Mouse (Mus musculus): ENCODE results near the gene Aftph.
"Not testable (repeated sequence)": the region's sequence is repeated elsewhere in the genome, so short reads cannot be mapped to it uniquely, and the experiment has no call there.

The Aftph gene

DNA sequence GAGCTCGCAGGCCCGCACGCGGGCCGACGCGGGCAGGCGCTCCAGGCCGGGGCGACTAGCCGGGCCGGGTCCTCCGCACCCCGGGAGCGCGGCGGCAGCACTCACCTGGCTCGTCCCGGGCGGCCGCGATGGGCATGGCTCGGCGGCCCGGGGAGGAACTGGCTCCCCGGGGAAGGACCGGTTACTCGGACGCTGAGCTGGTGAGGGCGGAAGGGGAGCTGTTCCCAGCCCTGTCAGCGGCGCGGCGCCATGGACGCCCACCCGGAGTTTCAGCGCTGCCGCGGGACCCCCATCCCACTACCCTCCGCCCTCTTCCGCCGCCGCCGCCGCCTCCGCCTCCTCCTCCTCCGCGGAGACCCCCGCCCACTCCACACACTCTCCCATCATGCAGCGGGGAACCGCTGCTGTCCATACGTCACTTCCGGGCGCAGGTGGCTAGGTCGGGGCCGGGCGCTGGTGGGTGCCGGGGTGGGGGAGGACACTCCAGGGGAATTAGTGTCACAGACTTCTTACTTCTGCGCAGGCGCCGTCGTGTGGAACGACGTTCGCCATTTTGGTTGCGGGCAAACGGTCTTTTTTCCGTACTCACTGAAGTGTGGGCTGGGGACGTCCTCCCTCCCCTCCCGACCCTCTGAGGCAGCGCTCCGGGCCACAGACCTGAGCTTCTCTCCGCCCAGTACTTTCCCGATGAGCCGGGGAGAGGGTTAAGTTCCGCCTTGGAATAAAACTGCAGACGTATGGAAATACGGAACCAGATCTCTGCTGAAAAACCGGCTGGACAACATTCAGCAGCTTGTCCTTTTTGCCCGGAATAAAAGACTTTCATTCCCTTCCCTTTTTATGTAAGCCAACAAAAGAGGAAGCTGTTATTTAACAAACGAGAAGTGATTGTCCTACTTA lies at the start of gene Aftph:
Gene Aftph (minus strand): TSS at position 389 of the 900 bp plus-strand sequence.
- peak; percentile 99 for DNase-seq (ENCODE audit: low spot score)

DNA sequence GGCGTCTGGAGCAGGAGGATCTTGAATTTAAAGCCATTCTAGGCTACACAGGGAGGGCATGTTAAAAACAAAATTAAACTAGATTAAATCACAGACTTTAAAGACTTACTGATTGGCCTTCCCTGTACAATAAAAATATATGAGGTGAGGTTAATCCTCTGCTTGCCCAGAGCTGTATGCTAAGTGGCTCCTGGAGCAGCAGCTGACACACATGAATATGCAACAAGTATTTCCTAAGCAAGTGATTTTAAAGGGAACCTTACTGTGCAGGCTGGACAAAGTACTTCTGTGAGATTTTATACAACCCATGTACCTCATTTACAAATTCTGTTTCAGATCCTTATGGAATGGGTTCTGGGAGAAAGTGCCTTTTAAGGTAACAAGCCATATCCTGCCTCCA lies 47.6 kb upstream of the Aftph start:
- DNase-seq (ENCODE audit: low spot score) = no peak

DNA sequence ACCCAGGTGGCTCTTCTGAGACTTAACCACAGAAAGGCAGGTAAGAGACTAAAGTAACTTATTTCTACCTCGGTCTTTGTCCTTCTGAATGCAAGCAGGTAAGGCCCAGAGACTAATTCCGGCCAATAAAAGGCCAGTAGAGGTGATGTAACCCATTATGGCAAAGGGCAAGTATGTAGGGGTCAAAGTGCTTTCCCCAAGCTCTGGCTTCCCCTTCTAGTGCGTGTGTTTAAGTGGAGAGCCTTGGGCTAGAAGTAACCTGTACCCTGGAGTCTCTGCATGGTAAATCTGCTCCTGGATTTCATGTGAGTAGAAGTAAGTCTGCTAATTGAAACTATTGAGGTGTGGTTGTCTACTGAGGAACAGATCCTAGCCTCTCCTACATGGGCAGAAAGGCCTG lies 46.7 kb upstream of the Aftph start:
- no peak for DNase-seq (ENCODE audit: low spot score)

DNA sequence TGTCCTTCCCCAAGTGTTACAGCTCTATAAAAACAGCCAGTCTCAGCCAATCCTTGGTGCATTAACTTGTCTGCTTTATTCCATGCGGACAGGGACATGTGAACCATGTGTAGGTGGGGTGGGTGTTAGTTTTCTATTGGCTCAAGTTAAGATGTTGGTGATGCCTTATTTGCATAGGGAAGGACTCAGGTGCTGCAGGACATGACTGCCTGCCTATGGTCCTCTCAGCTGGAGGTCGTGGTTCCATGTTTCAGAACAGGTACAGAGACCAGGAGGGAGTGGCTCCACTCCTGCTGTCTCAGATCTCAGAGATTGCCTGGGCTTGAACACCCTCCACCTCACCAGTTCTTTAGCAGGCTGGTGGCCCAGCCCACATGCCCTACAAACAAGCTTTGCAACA lies 44.8 kb upstream of the Aftph start:
- no peak for DNase-seq (ENCODE audit: low spot score)

DNA sequence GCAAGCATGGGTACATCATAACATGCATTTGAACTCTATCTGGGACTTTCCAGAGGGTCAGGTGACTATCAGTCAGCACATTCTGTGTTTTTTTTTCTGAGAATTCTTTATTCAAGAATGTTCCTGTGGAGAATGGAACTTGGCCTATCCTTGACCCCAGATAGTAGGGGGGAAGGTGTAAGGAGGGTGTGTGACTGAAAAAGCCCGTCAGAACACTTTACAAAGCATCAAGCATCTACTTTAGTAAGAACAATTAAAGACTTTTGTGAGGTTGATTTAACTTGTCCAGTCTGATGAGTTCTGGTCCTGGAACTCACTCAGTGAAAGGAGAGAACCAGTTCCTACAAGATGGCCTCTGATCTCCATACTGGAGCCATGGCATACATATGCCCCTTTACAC lies 43.8 kb upstream of the Aftph start:
- no peak for DNase-seq (ENCODE audit: low spot score)

DNA sequence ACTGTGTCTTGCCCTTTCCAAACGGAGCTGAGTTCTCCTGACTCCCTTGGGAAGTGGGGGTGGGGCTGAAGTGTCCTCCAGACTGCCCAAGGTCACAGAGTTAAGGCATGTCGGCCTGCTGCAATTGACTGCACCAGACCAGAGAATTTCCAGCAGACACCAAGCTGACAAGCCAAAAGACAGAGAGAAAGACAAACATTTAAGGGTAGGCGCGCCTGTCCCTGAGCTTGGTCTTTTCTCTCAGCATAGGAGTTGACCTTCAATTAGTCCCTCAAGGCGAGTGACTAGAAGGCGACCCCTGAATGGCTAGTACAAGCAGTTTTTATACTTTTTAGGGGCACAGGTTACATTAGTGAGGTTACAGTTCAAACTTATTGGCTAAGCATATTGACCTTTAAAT lies 43.4 kb upstream of the Aftph start:
- no peak for DNase-seq (ENCODE audit: low spot score)

DNA sequence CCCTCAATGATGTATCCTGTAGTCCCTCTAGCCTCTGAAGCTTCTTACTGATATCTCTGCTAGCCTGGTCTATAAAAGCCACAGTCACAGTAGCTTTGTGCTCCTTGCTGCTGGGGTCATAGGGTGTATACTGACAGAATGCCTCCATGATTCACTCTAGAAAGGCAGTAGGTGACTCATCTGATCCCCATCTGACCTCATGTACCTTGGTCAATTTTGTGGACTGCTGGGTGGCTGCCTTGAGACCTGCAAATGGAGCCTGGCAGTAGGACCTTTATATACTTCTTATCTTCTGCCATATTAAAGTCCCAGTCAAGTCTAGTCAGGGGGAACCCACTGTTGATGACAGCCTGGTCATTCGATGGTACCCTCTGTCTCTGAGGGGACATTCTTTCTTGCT lies 42.1 kb upstream of the Aftph start:
- DNase-seq (ENCODE audit: low spot score) = no peak

DNA sequence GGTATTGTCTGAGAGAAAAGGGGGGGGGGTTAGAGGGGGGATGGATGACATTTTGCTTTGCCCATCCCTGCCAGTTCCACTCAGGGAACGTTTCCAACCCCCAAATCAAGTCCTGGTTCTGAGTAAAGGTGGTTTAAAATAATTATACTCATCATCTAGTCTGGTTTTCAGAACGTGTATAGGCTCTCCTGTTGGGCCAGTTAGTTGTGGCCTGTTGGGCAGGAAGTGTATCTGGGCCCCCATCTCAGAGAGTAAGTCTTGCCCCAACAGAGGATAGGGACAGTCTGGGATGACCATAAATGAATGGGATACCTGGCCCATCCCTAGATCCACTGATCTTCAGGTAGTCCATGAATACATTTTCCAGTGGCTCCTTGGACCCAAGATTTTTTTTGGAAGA lies 41.2 kb upstream of the Aftph start:
- DNase-seq (ENCODE audit: low spot score) = no peak

DNA sequence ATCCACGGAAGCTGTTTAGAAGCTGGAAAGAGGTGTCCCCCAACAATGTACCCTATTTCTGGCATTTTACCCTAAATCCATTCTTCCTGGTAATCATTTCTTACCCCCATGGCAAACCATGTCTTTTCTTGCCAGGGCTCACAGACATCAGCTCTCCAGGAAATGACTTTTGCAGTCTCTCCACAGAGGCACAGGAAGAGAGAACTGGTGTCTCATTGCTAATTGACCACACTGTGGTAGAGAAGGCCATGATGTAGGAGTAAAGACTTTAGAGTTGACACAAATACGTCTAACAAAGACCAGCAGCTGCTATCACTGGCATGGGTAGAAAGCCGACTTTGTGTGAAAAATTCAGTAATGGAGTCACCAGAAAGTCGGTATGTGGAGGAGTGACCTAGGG lies 38.9 kb upstream of the Aftph start:
- DNase-seq (ENCODE audit: low spot score) = no peak

DNA sequence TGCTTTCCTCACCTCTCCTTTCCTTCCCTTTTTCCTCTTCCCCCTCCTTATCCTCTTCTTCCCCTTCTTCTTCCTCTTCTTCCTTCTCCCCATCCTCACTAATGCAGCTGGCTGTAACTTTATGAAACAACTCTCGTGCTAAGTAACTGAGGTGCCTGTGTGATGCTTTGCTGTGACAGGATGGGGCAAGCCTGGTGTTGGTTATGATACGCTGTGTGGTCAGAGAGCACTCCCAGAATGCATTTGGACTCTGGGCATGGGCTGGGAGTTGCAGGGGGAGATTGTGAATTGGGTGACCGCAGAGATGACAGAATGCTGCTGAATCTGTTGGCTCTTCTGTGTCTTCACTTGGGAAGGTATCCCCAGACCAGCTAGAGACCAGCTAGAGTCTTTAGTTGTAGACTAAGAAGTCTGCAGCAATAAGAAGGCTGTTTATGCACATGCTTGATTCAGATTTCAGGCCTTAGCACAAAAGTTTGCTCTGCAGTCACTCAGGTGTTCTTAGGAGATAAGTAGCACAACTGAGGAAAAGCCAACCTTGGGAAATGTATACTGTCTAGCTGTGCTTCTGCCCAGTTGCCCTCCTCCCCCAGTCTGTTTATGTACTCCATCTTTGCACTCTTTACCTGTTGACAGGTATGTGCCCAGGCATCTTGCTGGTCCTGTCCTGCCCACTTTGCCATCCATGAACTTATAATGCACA lies 37.6 kb upstream of the Aftph start:
- DNase-seq (ENCODE audit: low spot score) = peak; percentile 34

DNA sequence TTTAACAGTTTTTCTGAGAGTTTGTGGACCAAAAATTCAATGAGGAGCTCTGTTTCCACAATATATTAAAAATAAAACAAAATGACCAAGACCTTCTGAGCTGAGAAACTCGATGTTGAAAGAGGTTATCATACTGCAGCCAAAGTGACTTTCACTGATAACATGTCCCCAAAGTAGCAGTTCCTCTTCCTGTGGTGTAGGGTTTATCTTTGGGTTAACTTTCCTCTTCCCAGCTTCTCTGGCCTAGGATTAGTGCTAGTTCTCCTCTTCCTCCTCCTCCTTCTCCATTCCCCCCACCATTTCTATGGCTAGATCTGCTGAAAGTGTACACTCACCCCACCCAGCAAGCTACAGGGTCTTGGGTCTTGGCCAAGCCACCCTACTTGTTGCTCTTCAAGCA lies 36.9 kb upstream of the Aftph start:
- DNase-seq (ENCODE audit: low spot score) = no peak

DNA sequence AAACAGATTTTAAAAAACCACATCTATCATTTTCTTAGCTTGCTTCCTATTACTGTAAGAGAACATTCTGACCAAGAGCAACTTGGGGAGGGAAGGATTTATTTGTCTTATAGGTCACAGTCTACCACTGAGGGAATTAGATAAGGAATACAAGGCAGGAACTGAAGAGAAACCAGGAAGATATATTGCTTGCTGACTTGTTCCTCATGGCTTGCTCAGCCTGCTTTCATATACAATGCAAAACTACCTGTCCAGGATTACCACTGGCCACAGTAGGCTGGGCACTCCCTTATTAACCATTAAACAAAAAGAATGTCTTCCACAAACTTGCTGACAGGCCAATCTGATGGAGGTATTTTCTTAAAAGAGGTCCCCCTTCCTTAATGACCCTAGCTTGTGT lies 35.3 kb upstream of the Aftph start:
- no peak for DNase-seq (ENCODE audit: low spot score)

DNA sequence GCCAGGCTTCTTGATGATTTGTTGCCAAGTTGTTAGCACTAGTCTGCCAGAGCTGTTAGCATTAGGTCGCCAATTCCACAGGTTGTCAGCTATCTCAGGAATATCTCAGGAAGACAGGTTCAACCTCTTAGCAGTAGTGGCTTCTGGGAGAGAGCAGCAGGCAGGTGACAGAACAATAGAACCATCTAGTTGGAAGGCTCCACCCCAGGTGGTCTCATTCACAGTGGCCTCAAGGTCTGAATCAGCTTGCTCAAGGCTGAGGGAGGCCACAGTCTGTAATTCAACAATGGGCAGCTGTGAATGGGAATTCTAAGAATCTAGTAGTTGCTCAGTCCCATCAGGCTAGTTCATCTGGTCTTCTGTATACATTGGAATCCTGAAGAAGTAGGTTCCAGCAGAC lies 31.3 kb upstream of the Aftph start:
- DNase-seq (ENCODE audit: low spot score) = no peak

DNA sequence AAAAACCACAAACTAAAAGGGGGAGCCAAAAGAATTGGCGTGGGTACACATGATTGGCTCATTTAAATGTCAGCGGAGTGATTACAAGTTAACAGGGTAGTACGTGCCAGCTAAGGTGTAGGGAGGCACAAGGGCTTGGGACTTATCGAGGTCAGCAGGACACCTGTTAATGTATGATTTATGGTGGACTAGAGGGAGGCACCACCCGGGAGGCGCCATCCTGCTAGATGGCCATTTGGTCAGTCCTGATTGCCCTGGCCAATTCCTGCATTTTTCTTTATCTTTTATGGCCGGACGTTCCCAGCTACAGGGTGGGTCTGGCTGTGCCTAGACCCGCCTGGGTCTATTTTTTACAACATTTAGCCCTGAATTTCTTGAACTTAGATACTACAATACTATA lies 30.4 kb upstream of the Aftph start:
- not testable (repeated sequence) for DNase-seq (ENCODE audit: low spot score)

DNA sequence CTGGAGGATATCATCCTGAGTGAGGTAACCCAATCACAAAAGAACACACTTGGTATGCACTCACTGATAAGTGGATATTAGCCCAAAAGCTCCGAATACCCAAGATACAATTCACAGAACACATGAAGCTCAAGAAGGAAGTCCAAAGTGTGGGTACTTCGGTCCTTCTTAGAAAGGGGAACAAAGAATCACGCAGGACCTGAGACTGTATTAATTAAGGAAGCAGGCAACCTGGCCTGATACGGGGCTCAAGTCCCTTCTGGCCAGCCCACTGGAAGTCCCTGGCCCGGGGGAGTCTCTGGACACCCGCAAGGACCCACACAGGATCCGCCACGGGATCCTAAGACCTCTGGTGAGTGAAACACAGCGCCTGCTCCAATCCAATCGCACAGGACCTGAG lies 20.6 kb upstream of the Aftph start:
- not testable (repeated sequence) for DNase-seq (ENCODE audit: low spot score)

DNA sequence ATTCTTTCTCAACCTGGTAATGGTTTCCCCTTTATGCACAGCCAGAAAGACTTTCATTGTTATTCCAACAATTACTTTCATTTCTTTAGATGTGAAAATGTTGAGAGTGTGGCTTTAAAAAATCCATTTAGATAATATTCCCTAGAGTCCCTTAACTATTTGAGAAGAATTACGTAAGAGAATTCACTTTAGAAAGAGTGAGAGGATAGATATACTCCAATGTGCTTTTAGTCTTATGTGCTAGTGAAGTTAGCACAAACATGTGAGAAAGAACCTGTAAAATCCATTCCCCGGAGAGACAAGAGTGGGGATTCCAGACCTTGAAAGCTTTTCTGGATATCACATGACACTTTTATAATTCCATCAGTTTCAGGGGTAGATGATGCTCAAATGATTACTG lies 9.2 kb upstream of the Aftph start:
- no peak for DNase-seq (ENCODE audit: low spot score)

DNA sequence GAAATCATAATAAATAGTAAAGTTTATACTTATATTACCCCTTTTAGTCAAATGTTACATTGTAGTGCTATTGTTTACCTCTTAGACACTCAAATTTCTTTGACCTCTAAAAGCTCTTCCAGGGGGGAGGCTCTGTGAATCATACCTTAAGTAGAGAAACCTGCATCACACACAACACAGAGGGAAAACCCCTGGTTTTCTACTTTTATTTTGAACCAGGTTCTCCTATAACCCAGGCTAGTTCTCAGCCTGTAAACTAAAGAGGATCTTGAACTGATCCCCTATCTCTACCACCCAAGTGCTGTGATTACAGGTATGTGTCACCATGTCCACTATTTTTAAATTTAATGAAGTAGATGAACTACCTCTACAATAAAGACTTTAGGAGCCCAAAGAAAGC lies 2.0 kb upstream of the Aftph start:
- DNase-seq (ENCODE audit: low spot score) = no peak

DNA sequence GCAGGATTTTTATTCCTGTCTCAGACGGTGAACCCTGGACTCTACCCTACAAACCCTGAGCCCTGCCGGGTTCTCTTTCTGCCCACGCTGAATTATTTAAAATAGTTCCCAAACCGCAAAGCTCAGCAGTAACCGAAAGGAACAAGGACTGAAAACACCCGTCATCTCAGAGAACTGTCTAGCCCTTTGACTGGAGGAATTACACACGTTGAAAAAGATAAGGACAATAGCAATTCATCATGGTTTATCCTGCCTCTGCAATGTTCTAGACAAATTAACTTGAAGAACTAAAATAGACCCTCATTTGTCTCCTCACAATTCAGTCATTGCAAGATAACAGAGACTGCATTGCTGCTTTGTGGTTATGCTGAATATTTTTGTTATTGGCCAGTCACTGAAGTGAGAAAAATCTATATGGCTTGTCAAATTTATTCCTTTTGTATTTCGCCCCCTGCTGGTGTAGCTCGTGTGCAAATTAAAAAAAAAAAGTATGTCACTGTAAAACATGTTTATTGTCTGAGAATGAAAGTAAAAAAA lies 1.0 kb upstream of the Aftph start:
- peak; percentile 64 for DNase-seq (ENCODE audit: low spot score)

DNA sequence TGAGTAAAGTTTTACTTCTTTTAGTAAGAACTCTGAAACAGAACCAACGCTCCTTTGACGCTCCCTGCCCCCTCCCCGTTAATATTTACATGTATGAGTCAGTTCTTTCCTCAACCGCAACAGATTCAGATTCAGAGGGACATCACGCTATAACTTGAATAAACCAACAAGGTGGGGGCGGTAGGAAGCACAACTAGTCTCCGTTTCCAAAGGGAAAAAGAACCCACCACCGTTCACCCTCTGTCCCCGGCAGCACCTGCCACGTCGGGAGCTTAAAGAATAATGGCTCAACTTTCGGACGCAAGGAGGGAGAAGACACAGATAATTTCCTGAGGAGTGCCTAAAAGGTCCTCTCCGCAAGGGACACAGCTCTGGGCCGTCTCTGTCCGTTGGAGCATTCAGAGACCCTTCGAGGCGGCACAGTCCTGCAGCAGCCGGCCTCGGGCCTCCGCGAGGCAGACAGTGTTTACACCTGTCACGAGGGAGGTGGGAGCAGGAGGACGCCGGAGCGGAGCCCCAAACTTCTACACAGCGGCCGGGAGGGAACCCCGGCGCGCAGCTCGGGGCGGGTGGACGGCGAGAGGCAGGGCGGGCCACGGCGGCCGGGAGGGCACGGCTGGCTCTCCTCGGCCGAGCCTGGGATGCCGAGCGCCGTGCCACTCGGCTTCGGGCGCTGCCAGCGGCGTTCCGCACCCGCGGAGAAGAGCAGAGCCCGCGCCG lies 748 bp downstream of the Aftph start:
- peak; percentile 46 for DNase-seq (ENCODE audit: low spot score)

DNA sequence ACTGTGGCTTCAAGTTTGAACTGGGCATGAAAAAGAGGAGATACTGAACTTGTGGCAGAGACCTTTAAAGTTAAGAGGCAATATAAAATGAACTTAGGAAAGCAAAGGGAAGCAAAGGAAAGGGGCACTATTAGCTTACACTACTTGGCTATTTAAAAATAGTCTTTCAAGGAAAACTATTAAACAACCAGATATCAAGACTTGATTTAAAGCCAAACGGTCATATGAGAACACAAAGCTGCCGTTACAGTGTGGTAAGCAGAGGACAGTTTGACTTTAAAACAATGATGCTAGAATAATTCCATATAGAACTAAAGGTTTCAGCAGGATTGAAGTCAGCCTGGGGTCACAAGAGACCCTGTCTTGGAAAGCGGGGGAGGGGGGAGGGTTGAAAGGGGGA lies 7.3 kb downstream of the Aftph start:
- DNase-seq (ENCODE audit: low spot score) = no peak

DNA sequence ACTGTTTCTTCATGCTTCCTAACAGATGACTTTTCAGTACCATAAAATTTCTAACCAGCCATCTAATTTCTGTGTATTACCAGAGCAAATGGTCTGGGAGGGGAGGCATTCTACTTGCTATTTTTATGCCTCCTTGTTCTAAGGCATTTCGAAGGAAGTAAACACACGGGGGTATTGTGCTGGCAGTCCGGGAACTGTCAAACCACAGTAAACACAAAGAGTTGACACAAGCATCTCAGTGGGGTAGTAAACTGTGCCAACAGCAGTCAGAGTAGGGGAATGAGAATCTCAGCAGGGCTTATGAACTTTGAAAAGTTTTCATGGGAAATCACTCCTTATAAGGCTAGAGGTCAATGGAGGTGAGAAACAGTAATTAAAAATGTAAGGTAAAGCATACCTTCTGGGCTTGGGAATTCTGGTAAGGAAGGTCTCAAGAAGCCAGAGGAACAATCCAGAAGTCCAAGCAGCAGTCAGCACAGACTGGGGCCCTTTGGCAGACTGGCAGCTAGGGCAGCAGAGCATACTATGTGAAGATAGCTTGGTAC lies 7.8 kb downstream of the Aftph start:
- no peak for DNase-seq (ENCODE audit: low spot score)

DNA sequence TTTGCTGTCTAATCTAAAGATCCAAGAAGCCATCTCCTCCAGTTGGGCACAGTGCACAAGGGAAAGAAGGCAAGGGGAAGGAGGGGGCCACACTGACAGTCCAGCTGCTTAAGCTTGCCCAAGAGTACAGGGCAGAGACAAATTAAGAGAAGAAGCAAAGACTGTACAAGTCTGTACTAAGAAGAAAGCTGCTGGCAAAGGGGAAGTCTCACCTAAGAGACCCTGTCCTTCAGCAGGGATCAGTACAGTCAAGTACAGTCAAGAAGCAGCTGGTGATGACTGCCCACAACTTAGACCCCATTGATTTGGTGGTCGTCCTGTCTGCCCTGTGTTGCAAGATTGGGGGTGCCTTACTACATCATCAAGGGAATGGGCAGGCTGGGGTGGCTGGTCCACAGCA lies 12.0 kb downstream of the Aftph start:
- DNase-seq (ENCODE audit: low spot score) = no peak

All from urinary bladder, postnatal 14 days (tissue).